Mouse (Mus musculus): ENCODE measurements around the gene Arhgap4. TPM values are rescaled to one million over a fixed set of nuclear protein-coding genes. Genes with fewer than 3 reads are reported as not detected.

Arhgap4 gene
- total and polyA plus RNA-seq, 3 experiments: 1.5 to 7.7 (median 1.8) TPM

GRCm38 (mm10) chrX:73895719-73896118, 26.0 kb downstream of the Arhgap4 start, which contains the start of gene L1cam:
L1cam (minus strand) TSS chrX:73896105.
- H3K36me3 ChIP-seq (ENCODE audit: control insufficient read depth, insufficient read depth, low read length): no peaks in the 10 kb centered on the region
- H3K27me3 ChIP-seq (ENCODE audit: control insufficient read depth, insufficient read depth, low read length): no peaks in the 10 kb centered on the region
- no peak within 1 kb of the TSS for H3K27ac ChIP-seq
- H3K4me1 ChIP-seq (ENCODE audit: control insufficient read depth, insufficient read depth, low read length): no peaks in the 10 kb centered on the region
- intact Hi-C loops (cut with DNase I): loop anchor here (2.0 kb wide), 1 partner anchor 97 kb away; no protein-coding TSS in a partner anchor
- H3K9ac ChIP-seq (ENCODE audit: low read depth, low read length): no peak within 1 kb of the TSS
- H3K4me3 ChIP-seq: no peak within 1 kb of the TSS
- WGBS: 13% methylated on average over 2 of the region's 2 CpGs
- H3K79me2 ChIP-seq (replicated peaks; ENCODE audit: control insufficient read depth, insufficient read depth, low read length): no peaks in the 10 kb centered on the region
- peak; percentile 27 to 56 for DNase-seq
- no peak for TF ChIP-seq POLR2A (IDR thresholded peaks at IDR 0.05; ENCODE audit: insufficient read depth, low read depth, low read length)
- TF ChIP-seq CTCF (IDR thresholded peaks at IDR 0.05): peak; percentile 68

- no peak for DNase-seq
- intact Hi-C loops (cut with DNase I): no loop called here
- Histone ChIP-seq H3K4me3 (no peak overlapping the region), H3K79me2 (replicated peaks; ENCODE audit: control insufficient read depth, insufficient read depth, low read length) (no peaks in the 10 kb centered on the region), H3K36me3 (ENCODE audit: control insufficient read depth, insufficient read depth, low read length) (no peaks in the 10 kb centered on the region), H3K9ac (ENCODE audit: low read depth, low read length) (no peak overlapping the region), H3K27me3 (ENCODE audit: control insufficient read depth, insufficient read depth, low read length) (no peaks in the 10 kb centered on the region), H3K4me1 (ENCODE audit: control insufficient read depth, insufficient read depth, low read length) (no peaks in the 10 kb centered on the region), H3K27ac (no peak overlapping the region)
- no peak for TF ChIP-seq CTCF (IDR thresholded peaks at IDR 0.05)
- TF ChIP-seq EP300 (IDR thresholded peaks at IDR 0.05; ENCODE audit: insufficient read depth, low read depth, low read length): no peak
- no peak for TF ChIP-seq POLR2A (IDR thresholded peaks at IDR 0.05; ENCODE audit: insufficient read depth, low read depth, low read length)
- WGBS: 90% methylated on average over 14 of the region's 14 CpGs
These were observed 28.8 kb downstream of the Arhgap4 start for GRCm38 (mm10) chrX:73892833-73893232.

- H3K36me3 ChIP-seq (ENCODE audit: control insufficient read depth, insufficient read depth, low read length): no peaks in the 10 kb centered on the region
- 75% methylated on average over 6 of the region's 6 CpGs for WGBS
- H3K27me3 ChIP-seq (ENCODE audit: control insufficient read depth, insufficient read depth, low read length): no peaks in the 10 kb centered on the region
- TF ChIP-seq EP300 (IDR thresholded peaks at IDR 0.05; ENCODE audit: insufficient read depth, low read depth, low read length) (no peak), POLR2A (IDR thresholded peaks at IDR 0.05; ENCODE audit: insufficient read depth, low read depth, low read length) (no peak), CTCF (IDR thresholded peaks at IDR 0.05) (no peak)
- H3K79me2 ChIP-seq (replicated peaks; ENCODE audit: control insufficient read depth, insufficient read depth, low read length): no peaks in the 10 kb centered on the region
- no peaks in the 10 kb centered on the region for H3K4me1 ChIP-seq (ENCODE audit: control insufficient read depth, insufficient read depth, low read length)
- H3K27ac ChIP-seq: no peak within 1 kb of the TSS
- no peak within 1 kb of the TSS for H3K9ac ChIP-seq (ENCODE audit: low read depth, low read length)
- intact Hi-C loops (cut with DNase I): no loop called here
- H3K4me3 ChIP-seq: no peak within 1 kb of the TSS
- no peak for DNase-seq
These were observed 30.0 kb downstream of the Arhgap4 start, which contains the start of gene Avpr2 for GRCm38 (mm10) chrX:73891551-73892152. Avpr2 (plus strand) TSS chrX:73892102.

GRCm38 (mm10) chrX:73881463-73881862, 40.2 kb downstream of the Arhgap4 start:
- WGBS: 60% methylated on average over 6 of the region's 6 CpGs
- intact Hi-C loops (cut with DNase I): no loop called here
- no peak overlapping the region for H3K9ac ChIP-seq (ENCODE audit: low read depth, low read length)

GRCm38 (mm10) chrX:73881036-73881427, 40.6 kb downstream of the Arhgap4 start:
- Histone ChIP-seq H3K4me1 (ENCODE audit: control insufficient read depth, insufficient read depth, low read length) (no peaks in the 10 kb centered on the region), H3K27ac (no peak overlapping the region), H3K9ac (ENCODE audit: low read depth, low read length) (no peak overlapping the region; the same call in 1 of the 2 replicates), H3K79me2 (replicated peaks; ENCODE audit: control insufficient read depth, insufficient read depth, low read length) (no peaks in the 10 kb centered on the region), H3K36me3 (ENCODE audit: control insufficient read depth, insufficient read depth, low read length) (no peaks in the 10 kb centered on the region), H3K27me3 (ENCODE audit: control insufficient read depth, insufficient read depth, low read length) (0 out of 2 replicates have a peak, but pooled peaks cover 2% of the 10 kb centered on the region), H3K4me3 (peak overlapping the region; percentile 30; the same call in 1 of the 2 replicates)
- 35% methylated on average over 16 of the region's 16 CpGs for WGBS
- TF ChIP-seq CTCF (IDR thresholded peaks at IDR 0.05): no peak
- no peak for TF ChIP-seq POLR2A (IDR thresholded peaks at IDR 0.05; ENCODE audit: insufficient read depth, low read depth, low read length)
- TF ChIP-seq EP300 (IDR thresholded peaks at IDR 0.05; ENCODE audit: insufficient read depth, low read depth, low read length): no peak
- no peak for DNase-seq
- intact Hi-C loops (cut with DNase I): no loop called here

More at GRCm38 (mm10) chrX:73881463-73881862, 40.2 kb downstream of the Arhgap4 start:
- Histone ChIP-seq H3K79me2 (replicated peaks; ENCODE audit: control insufficient read depth, insufficient read depth, low read length) (no peaks in the 10 kb centered on the region), H3K4me3 (no peak overlapping the region), H3K27ac (no peak overlapping the region), H3K27me3 (ENCODE audit: control insufficient read depth, insufficient read depth, low read length) (0 out of 2 replicates have a peak, but pooled peaks cover 2% of the 10 kb centered on the region), H3K4me1 (ENCODE audit: control insufficient read depth, insufficient read depth, low read length) (no peaks in the 10 kb centered on the region), H3K36me3 (ENCODE audit: control insufficient read depth, insufficient read depth, low read length) (no peaks in the 10 kb centered on the region)
- DNase-seq: no peak
- TF ChIP-seq POLR2A (IDR thresholded peaks at IDR 0.05; ENCODE audit: insufficient read depth, low read depth, low read length) (no peak), EP300 (IDR thresholded peaks at IDR 0.05; ENCODE audit: insufficient read depth, low read depth, low read length) (no peak), CTCF (IDR thresholded peaks at IDR 0.05) (no peak)
